Mouse (Mus musculus) E14TG2a.4 (cell line): ENCODE results near the gene Ube2l3.

Experiments used
- CTCF ChIP-seq: conservative IDR thresholded peaks from 2 replicates; pipeline ENCODE4 v1.5.1; 2014; ENCODE audit warnings: low read length
- POU5F1 ChIP-seq: IDR thresholded peaks from 2 replicates; pipeline ENCODE4 v1.6.1; 2014; ENCODE audit warnings: low read length, borderline replicate concordance

DNA sequence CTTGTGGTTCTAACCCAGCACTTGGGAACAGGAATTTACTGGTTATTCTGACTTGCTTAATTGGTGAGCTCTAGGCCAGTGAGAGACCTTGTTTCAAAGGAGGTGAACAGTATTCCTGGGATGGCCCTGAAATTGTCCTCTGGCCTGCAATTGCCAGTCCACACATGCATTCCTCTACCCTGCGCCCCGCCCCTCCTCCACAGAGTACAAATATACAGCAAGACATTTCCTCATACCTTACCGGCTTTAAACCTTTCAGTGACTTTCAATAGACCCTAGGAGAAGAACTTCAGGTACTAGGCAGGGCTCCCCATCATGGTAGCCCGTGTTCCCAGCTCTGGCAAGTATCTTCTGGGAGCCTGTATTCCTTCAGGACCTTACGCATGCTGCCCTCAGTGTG lies 23.1 kb upstream of the Ube2l3 start:
- TF ChIP-seq CTCF = no peak
- TF ChIP-seq POU5F1 = no peak
